Mouse (Mus musculus): ENCODE measurements around the gene Zc2hc1b.

Gene Zc2hc1b

DNA sequence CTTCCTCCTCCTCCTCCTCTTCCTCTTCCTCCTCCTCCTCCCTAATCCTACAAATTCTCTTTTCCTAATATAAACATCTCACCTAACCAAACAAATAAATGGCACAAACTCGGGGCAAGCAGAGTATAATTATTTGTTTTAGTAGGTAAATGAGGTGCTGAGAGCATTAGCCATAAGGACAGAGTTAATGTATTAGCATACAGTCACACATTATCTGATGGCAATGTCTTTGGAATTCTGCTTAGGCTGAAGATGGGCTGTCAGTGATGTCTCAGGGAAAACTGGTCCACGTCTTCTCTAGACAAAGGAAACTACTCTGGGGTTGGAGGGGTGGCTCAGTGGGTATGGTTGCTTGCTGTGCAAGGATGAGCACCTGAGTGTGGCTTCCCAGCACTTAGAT, 6.4 kb downstream of the Zc2hc1b start:
- no peak for DNase-seq

- no peak for DNase-seq
These were observed 6.9 kb downstream of the Zc2hc1b start for GRCm38 (mm10) chr10:13170739-13171448.

DNA sequence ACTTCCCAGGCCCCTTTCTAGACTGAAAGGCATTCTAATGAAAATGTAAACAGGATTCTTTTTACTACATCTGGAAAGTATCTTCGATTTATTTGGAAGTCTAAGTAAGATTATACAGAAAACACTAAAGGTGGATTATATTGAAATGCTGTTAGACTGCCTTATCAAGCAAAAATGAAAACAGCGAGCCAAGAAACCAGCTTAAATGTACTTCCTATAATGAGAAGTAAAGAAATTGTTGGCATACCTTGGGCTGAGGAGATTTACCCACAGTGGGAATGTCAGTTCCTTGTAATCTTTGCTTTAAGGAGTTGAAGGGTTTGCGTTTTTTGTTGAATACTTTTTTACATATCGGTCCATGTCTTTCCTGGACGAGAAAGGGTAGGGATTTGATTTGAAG, 9.4 kb downstream of the Zc2hc1b start:
- no peak for DNase-seq

GRCm38 (mm10) chr10:13162031-13162430, 15.8 kb downstream of the Zc2hc1b start:
- DNase-seq, result no peak

- no peak for DNase-seq
These were observed 16.9 kb downstream of the Zc2hc1b start for GRCm38 (mm10) chr10:13160913-13161312.

DNA sequence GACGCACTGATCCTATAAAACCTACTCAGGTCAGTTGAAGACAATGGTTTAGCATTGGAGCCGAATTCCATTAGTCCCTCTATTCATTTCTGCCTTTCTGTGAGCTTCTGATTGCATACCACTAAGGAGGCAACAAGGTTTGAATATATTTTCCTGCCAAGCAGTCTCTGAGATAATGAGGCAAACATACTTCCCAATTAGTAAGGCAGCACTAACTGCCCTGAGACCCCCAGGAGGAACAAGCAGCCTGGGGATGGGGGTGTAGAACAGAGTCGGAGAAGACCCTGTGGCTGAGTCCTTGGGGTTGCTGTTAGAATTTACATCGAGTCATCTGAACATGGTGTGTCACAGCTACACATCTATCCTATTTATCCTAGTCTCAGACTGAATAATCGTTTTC, 22.4 kb downstream of the Zc2hc1b start:
- DNase-seq, result no peak

DNA sequence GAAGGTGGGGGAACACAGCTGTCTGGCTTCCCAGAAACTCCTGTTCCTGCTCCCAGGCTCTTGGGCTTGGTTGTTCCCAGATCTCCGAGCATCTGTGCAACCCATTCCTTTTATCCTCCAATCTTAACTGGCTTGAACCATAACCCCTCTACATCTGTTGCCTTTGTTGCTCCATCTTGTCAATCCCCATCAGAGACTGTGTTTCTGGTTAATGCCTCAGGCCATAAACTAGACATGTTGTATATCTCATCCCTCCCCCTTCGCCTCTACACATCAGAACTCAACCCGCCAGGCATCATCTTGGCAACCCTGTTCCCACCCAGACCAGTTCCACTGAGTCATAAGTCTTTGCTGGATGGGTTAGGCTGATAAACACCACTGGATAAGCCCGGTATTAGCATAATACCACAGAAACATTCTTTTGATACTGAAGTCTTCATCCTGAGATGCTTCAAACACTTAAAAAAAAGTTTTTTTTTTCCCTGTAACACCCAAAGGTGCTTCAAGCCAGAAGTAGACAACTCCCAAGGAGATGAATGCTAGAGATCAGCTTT, 24.9 kb downstream of the Zc2hc1b start:
- no peak for DNase-seq

- DNase-seq, result no peak
These were observed 26.5 kb downstream of the Zc2hc1b start for GRCm38 (mm10) chr10:13151353-13151752.

GRCm38 (mm10) chr10:13150435-13150834, 27.4 kb downstream of the Zc2hc1b start:
- DNase-seq, result no peak

- no peak for DNase-seq
These were observed 37.4 kb downstream of the Zc2hc1b start for GRCm38 (mm10) chr10:13140434-13140833.

GRCm38 (mm10) chr10:13137906-13138305, 39.9 kb downstream of the Zc2hc1b start:
- no peak for DNase-seq

GRCm38 (mm10) chr10:13135751-13136150, 42.1 kb downstream of the Zc2hc1b start:
- no peak for DNase-seq

DNA sequence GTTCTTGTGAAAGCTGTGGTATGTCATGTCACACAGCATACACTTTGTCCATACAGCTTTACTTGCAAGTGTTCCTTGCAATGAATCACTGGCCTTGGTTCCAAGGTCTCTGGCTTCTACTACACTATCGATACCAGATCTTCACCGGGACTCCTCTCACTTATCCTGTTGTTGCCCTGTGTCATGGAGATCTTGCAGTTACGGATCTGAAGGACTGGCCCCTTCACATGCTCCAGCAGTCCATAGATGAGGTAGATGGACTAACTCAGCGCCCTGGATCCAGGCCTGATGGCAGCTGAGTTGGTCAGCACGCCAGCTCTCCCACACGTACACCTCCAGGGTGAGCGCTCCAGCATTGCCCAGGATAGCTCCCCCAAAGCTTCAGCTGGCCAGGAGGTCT, 42.5 kb downstream of the Zc2hc1b start:
- no peak for DNase-seq

- DNase-seq, result no peak
These were observed 44.0 kb downstream of the Zc2hc1b start for GRCm38 (mm10) chr10:13133850-13134249.

DNA sequence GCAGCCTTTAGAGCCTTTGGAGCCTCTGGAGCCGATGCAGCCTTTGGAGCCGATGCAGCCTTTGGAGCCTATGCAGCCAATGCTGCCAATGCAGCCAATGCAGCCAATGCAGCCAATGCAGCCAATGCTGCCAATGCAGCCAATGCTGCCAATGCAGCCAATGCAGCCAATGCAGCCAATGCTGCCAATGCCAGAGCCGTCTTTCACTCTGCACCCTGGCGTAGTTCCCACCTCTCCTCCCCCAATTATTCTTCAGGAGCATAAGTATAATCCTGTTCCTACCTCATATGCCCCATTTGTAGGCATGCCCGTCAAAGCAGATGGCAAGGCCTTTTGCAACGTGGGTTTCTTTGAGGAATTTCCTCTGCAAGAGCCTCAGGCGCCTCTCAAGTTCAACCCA, 49.9 kb downstream of the Zc2hc1b start:
- DNase-seq, result no peak

DNA sequence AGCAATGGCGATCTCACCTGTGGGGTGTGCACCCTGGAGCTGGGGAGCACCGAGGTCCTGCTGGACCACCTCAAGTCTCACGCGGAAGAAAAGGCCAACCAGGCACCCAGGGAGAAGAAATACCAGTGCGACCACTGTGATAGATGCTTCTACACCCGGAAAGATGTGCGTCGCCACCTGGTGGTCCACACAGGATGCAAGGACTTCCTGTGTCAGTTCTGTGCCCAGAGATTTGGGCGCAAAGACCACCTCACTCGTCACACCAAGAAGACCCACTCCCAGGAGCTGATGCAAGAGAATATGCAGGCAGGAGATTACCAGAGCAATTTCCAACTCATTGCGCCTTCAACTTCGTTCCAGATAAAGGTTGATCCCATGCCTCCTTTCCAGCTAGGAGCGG, 50.5 kb downstream of the Zc2hc1b start:
- peak; percentile 19 for DNase-seq

- no peak for DNase-seq
These were observed 52.0 kb downstream of the Zc2hc1b start for GRCm38 (mm10) chr10:13125811-13126210.

DNA sequence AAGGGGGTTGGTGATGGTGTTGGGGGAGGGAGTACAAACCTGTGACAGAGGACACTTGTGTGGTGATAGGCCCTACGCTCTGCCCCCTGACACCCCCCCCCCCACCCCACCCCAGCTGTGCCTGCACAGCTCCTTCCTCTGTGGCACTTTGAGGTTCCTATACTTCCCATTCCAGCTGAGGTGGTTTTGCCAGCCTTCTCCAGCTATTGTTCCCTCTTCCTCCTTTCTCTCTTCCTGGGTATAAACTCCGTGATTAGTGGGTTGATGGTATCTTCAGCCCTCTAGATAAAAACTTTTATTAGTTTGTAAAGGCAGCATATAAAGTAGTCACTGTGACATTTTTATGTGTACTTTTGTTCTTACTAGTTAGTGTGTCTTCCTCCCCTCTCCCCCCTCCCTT, 58.5 kb downstream of the Zc2hc1b start:
- no peak for DNase-seq

- no peak for DNase-seq
These were observed 59.1 kb downstream of the Zc2hc1b start for GRCm38 (mm10) chr10:13118770-13119102.

DNA sequence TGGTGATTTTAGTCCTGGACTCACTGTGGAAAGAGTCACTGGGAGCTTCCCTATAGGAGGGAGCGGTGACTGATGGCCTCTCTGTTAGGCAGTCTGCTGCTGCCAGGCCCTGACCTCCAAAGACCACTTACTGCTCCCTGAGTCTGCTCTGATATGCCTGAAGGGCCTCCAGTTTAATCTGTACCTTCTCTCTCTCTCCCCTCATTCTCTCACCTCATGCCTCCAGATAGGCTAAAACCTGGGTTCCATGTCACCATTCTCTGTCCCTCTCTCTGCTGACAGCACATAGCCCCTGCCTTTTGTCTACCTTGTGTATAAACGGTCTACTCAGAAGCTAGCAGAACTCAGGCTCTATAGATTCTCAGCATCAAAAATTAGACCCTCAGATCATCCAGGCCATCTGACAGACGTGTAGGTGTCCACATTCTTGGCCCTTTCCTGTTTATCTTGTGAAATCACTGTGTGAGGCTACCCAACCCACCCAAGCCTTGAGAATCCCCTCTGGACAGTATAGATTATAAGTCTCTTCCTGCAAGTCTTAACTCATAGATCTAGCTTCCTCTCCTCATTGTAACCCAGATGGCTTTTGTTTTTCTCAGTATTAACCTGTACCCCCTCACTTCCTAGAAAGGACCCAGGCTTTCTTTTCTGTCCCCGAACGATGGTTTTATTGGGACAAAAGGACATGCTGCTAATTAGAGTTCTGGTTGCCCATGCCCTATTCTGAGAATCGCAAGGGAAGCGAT, 59.6 kb downstream of the Zc2hc1b start:
- DNase-seq, result no peak

DNA sequence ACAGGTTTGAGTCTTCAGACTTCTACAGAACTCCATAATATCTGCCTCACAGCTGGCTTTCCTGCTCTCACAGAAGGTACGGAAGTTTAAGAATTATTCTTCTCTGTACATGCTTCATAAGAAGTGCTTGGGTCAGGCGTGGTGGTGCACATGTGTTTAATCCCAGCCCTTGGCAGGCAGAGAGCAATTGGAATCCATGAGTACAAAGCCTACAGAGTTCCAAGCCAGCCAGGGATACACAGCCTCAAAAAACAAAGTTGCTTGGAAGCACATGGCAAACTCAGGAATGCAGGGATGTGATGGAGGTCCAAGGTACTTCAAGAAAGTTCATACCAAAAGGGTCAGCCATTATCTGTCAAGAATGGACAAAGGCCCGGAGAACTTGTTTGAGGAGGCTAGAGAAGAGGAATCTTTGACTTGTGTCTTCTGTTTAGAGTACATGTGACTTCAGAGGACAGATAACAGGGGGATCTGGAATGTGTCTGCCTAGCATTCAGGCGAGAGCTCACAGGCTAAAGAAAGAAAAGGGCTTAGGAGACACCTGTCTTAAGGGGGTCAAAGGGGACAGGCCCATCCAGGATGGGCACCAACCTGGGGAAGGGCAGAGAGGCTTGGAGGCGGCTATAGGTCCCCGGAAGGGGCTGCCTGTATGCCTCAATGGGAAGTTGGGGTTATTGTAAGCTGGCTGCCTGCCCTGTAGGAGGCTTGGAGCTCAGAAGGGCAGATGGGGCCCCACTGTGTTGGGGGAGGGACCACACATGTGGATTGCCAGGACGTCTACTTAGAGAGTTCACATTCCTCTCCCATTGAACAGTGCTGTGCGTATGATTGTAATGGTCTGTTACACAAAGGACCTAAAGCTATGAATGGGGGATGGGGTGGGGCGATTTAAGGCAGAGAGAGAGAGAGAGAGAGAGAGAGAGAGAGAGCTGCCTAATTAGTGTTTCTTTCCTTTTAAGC, 60.8 kb downstream of the Zc2hc1b start:
- no peak for DNase-seq

DNA sequence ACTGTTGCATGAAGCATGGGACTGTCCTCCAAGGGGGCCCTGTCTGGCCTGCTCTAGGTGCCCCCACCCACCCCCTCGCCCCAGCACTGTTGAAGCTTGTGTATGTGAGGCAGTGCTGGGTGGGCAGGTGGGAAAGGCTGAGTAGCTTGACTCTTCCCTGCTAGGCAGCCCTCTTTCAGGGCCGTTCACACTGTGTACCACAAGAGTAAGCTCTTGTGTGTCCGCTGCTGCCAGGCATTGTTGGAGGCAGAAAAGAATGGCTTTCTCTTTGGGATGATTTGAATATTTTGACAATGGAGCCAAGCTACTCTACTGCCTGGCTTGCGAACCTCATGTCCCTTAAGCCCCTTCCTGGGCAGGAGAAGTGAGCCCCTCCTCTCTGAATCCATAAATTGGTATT, 62.8 kb downstream of the Zc2hc1b start:
- no peak for DNase-seq

DNA sequence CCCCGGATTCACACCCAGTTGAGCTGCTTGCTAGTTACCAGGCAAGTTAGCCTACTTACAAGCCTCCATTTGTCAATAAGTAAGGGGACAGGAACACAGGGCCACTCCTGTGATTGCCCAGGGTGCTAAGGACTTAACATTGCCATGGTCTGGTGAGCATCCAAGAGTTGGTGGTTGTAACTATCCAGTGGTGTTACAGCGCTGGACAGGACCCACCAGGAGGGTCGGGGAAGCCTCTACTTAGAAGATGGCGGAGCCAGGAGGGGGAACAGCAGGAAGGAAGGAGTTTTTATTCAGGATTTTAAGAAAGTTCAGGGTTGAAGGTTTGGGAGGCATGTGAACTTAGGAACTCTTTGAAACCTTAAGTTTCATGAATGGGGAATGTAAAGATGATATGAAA, 64.2 kb downstream of the Zc2hc1b start:
- DNase-seq, result no peak

All from kidney, adult 18-20 months (tissue).